Mouse (Mus musculus): ENCODE measurements around the gene Nt5c3b. TPM values are rescaled to one million over a fixed set of nuclear protein-coding genes. Genes with fewer than 3 reads are reported as not detected.

Nt5c3b gene
- total and polyA plus RNA-seq, 3 experiments: 54.2 to 63.5 (median 54.4) TPM

- H3K4me1 ChIP-seq (ENCODE audit: control insufficient read depth in 1 of 2, insufficient read depth in 2 of 2): peaks cover 0 to 15% of the 10 kb centered on the region in 2 experiments; a peak in 2 of 4 replicates
- no peak overlapping the region for H3K27ac ChIP-seq (ENCODE audit: insufficient read depth, low read depth)
- dilution Hi-C loops (cut with MboI; ENCODE audit: extremely low pct_ligation_motif_present, extremely low pct_unique_long_range_greater_than_20kb, low sequenced_read_pairs): no loop called here
- H3K9ac ChIP-seq (ENCODE audit: insufficient read depth, low read depth): no peak overlapping the region
- in situ Hi-C loops (cut with MboI; ENCODE audit: low pct_ligation_motif_present, low pct_unique_long_range_greater_than_20kb, low sequenced_read_pairs): loop anchor here (5.0 kb wide), 1 partner anchor 42 kb away; no protein-coding TSS in a partner anchor
- no peak for DNase-seq (ENCODE audit: extremely low read depth)
- H3K79me2 ChIP-seq (replicated peaks; ENCODE audit: control insufficient read depth, extremely low read depth, insufficient read depth, poor library complexity, severe bottlenecking): no peaks in the 10 kb centered on the region
- no peak overlapping the region for H3K4me3 ChIP-seq (replicated peaks in 1 of 3; ENCODE audit: low read depth in 2 of 3, low read length in 2 of 3, poor library complexity in 1 of 3)
- H3K27me3 ChIP-seq (replicated peaks): peaks cover 68% of the 10 kb centered on the region
- no peak overlapping the region for H3K4me2 ChIP-seq (ENCODE audit: insufficient read depth, low read depth, poor library complexity, severe bottlenecking)
- H3K9me3 ChIP-seq (replicated peaks; ENCODE audit: low read length): no peaks in the 10 kb centered on the region
- no peak for TF ChIP-seq TBP (conservative IDR thresholded peaks at IDR 0.05; ENCODE audit: low read depth, low read length)
- no peak for TF ChIP-seq CHD2 (IDR thresholded peaks at IDR 0.05; ENCODE audit: low read length)
- no peak for TF ChIP-seq BHLHE40 (IDR thresholded peaks at IDR 0.05; ENCODE audit: low read depth, low read length)
- no peak for TF ChIP-seq MYC (IDR thresholded peaks at IDR 0.05; ENCODE audit: low read depth, low read length)
- TF ChIP-seq ELF1 (IDR thresholded peaks at IDR 0.05; ENCODE audit: low read depth, low read length): no peak
- no peak for TF ChIP-seq MAFK (IDR thresholded peaks at IDR 0.05; ENCODE audit: insufficient replicate concordance, low read length)
- TF ChIP-seq JUN (IDR thresholded peaks at IDR 0.05; ENCODE audit: insufficient read depth, low read depth, low read length): no peak
- TF ChIP-seq MXI1 (IDR thresholded peaks at IDR 0.05; ENCODE audit: low read depth, low read length): no peak
- TF ChIP-seq E2F4 (IDR thresholded peaks at IDR 0.05; ENCODE audit: insufficient replicate concordance, low read depth, low read length): no peak
- no peaks in the 10 kb centered on the region for H3K36me3 ChIP-seq (replicated peaks in 1 of 2; ENCODE audit: control insufficient read depth in 1 of 2, insufficient read depth in 1 of 2, low read length in 1 of 2)
These were observed 37.0 kb downstream of the Nt5c3b start for GRCm38 (mm10) chr11:100404456-100405074.

- H3K4me3 ChIP-seq (replicated peaks in 1 of 3; ENCODE audit: low read depth in 2 of 3, low read length in 2 of 3, poor library complexity in 1 of 3): no peak overlapping the region
- no peaks in the 10 kb centered on the region for H3K9me3 ChIP-seq (replicated peaks; ENCODE audit: low read length)
- H3K4me1 ChIP-seq (ENCODE audit: control insufficient read depth in 1 of 2, insufficient read depth in 2 of 2): peaks cover 0 to 15% of the 10 kb centered on the region in 2 experiments; a peak in 2 of 4 replicates
- no peak overlapping the region for H3K4me2 ChIP-seq (ENCODE audit: insufficient read depth, low read depth, poor library complexity, severe bottlenecking)
- dilution Hi-C loops (cut with MboI; ENCODE audit: extremely low pct_ligation_motif_present, extremely low pct_unique_long_range_greater_than_20kb, low sequenced_read_pairs): no loop called here
- no peaks in the 10 kb centered on the region for H3K79me2 ChIP-seq (replicated peaks; ENCODE audit: control insufficient read depth, extremely low read depth, insufficient read depth, poor library complexity, severe bottlenecking)
- no peak for DNase-seq (ENCODE audit: extremely low read depth)
- no peak overlapping the region for H3K9ac ChIP-seq (ENCODE audit: insufficient read depth, low read depth)
- in situ Hi-C loops (cut with MboI; ENCODE audit: low pct_ligation_motif_present, low pct_unique_long_range_greater_than_20kb, low sequenced_read_pairs): no loop called here
- peaks cover 69% of the 10 kb centered on the region for H3K27me3 ChIP-seq (replicated peaks)
- no peak for TF ChIP-seq MAFK (IDR thresholded peaks at IDR 0.05; ENCODE audit: insufficient replicate concordance, low read length)
- TF ChIP-seq GABPA (IDR thresholded peaks at IDR 0.05; ENCODE audit: insufficient replicate concordance, low read depth, low read length): no peak
- no peak for TF ChIP-seq ZC3H11A (IDR thresholded peaks at IDR 0.05; ENCODE audit: low read depth, low read length)
- no peak for TF ChIP-seq ZKSCAN1 (IDR thresholded peaks at IDR 0.05; ENCODE audit: borderline replicate concordance, low read depth, low read length)
- TF ChIP-seq CTCF (conservative IDR thresholded peaks at IDR 0.05 in 1 of 2, IDR thresholded peaks at IDR 0.05 in 1 of 2; ENCODE audit: low read depth in 2 of 2, low read length in 2 of 2): no peak
- no peak for TF ChIP-seq HCFC1 (IDR thresholded peaks at IDR 0.05; ENCODE audit: low read depth, low read length)
- TF ChIP-seq CHD1 (IDR thresholded peaks at IDR 0.05; ENCODE audit: low read depth, low read length): no peak
- TF ChIP-seq PAX5 (IDR thresholded peaks at IDR 0.05; ENCODE audit: low read length): no peak
- no peak for TF ChIP-seq UBTF (IDR thresholded peaks at IDR 0.05; ENCODE audit: low read depth, low read length)
- no peak for TF ChIP-seq RAD21 (IDR thresholded peaks at IDR 0.05; ENCODE audit: low read depth, low read length)
- TF ChIP-seq POLR2AphosphoS2 (IDR thresholded peaks at IDR 0.05; ENCODE audit: low read depth, low read length): no peak
- no peaks in the 10 kb centered on the region for H3K36me3 ChIP-seq (replicated peaks in 1 of 2; ENCODE audit: control insufficient read depth in 1 of 2, insufficient read depth in 1 of 2, low read length in 1 of 2)
- H3K27ac ChIP-seq (ENCODE audit: insufficient read depth, low read depth): no peak overlapping the region
These were observed 38.0 kb downstream of the Nt5c3b start for GRCm38 (mm10) chr11:100403445-100404134.
